Mouse (Mus musculus) heart, adult 2 months (tissue): Measurements from ENCODE around the gene Anxa4.

Experiments used
- CTCF ChIP-seq: fragments of 200-600 bp; IDR thresholded peaks from 2 replicates; pipeline ENCODE4 v1.8.1; 2022; ENCODE audit warnings: antibody characterized with exemption, mild to moderate bottlenecking, moderate library complexity
- EP300 ChIP-seq: fragments of 200-500 bp; IDR thresholded peaks from 2 replicates; pipeline ENCODE4 v1.6.1; 2011; ENCODE audit warnings: low read depth, low read length, control low read depth; ENCODE audit not compliant: insufficient read depth
- POLR2A ChIP-seq: fragments of 200-500 bp; IDR thresholded peaks from 2 replicates; pipeline ENCODE4 v1.6.1; 2011; ENCODE audit warnings: mild to moderate bottlenecking, low read depth, low read length, control low read depth; ENCODE audit not compliant: insufficient read depth

DNA sequence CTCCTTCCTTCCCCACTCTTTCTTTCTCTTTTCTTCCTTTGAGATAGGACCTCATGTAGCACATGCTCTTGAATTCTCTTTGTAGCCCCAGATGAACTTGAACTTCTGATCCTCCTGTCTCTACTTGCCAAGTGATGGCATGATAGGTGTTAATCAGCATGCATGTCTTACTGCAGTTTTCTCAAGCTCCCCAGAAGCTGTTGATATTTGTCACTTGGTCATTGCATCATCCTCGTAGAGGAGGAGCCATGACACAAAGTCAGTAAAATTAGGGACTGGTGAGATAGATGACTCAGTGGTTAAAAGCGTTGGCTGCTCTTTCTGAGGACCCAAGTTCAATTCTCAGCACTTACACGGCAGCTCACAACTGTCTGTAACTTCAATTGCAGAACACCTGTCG lies 19.5 kb upstream of the Anxa4 start:
- TF ChIP-seq POLR2A: no peak
- no peak for TF ChIP-seq CTCF
- TF ChIP-seq EP300: no peak
